Mouse (Mus musculus) kidney, adult 18-20 months (tissue): ENCODE measurements around the gene Klf4.

Experiments used
- DNase-seq: peaks from one replicate; pipeline ENCODE4 v3.0.0; 2021

The Klf4 gene

DNA sequence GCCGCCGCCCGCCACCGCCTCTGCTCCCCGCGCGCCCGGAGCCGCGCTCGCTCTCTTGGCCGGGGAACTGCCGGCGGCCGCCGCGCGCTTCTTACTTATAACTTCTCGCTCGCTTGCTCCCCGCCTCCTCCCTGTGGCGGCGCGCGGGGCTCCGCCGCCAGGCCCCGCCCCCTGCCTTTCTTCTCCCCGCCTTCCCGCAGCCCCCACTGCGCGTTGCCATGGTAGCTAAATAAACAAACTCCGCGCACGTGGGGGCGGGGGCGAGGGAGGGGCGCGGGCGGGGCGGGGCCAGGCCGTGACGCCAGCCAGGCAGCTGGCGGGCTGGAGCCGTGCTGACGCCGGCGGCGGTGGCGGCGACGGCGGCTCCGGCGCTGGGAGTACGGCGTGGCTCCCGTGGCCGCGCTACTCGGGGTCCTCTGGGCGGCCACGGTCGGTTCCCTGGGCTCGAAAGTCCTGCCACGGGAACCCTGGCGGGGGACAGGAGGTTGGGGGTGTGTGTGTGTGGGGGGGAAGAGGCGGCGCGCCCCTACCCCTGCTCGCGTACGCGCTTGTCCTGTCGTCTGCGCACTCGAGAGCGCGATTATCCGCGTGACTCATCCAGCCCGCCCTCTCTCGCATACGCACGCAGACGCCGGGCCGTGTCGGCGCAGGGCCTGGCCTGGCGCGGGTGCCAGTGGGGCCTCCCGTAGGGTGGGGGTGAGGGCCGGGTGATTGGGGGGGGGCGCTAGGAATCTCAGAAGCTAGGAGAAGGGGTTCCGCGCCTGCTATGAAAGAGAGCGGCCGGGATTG lies at the start of gene Klf4:
Gene Klf4, minus strand, starts transcription at position 60 of the 789 bp plus-strand sequence.
- peak; percentile 90 for DNase-seq

DNA sequence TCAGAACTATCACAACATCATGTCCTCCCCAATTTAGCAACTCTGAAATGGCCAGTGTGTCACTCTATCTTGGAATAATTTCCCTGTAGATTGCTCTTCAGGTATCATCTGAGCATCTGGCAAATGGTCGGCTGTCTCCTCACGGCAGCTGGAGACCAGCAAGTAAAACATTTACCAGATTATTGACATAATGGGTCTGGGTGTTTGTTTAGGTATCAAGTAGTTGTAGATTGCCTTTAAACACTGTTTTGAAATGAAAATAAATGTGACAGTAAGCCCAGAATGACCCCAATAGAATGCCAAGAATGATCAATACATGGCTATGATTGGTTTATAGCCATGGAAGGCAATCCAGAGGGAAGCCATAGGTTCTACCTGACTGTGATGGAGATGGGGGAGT lies 39.2 kb upstream of the Klf4 start:
- DNase-seq: no peak

DNA sequence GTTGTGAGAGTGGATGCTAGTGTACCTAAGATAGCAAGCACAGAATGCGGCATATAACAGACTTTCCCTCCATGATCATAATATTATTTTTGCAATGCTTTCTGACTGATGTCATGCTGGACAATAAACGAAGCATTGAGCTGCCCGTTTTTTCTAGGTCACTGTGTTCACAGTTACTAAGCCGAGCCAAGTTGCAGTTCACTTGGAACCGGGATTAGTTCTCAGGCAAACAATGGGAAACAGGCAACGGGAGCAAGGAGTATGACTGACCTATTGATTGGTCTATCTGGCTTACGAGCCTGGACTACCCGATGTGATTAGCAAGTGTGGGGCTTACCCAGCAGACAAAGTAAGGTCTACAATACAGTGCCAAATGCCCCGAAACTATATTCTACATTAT lies 35.7 kb upstream of the Klf4 start:
- no peak for DNase-seq

DNA sequence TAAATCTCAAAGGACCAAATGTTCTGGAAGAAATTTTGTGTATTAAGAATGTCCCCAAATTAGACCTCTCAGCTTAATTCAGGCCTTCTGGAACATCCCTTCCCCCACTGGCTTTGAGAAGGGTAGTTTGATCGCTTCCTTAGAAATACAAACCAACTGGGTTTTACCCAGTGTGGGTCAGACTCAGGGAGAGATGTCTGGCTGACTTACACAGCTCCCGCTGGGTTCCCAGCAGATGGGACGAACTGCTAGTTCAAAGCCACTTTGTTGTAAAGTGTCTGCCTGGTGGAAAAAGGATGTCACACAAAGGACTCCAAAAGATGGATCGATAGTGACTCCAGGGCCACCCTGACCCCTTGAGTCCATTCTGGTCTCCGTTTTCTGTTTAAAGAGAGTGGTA lies 35.3 kb upstream of the Klf4 start:
- DNase-seq: no peak

DNA sequence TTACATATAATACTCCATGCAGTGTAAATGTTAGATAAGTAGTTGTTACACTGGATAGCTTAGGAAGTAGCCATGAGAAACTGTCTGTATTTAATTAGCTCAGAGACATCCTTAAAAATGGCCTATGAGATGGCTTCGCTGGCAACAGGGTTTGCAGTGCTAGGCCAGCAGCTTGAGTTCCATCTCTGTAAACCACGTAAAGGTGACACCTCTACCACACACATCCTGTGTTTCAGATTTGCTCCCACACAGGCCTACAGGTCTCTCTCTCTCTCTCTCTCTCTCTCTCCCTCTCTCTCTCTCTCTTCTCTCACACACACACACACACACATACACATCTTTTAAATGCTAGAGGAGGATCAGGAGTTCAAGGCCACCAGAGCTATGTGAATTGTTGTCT lies 32.1 kb upstream of the Klf4 start:
- DNase-seq: no peak

DNA sequence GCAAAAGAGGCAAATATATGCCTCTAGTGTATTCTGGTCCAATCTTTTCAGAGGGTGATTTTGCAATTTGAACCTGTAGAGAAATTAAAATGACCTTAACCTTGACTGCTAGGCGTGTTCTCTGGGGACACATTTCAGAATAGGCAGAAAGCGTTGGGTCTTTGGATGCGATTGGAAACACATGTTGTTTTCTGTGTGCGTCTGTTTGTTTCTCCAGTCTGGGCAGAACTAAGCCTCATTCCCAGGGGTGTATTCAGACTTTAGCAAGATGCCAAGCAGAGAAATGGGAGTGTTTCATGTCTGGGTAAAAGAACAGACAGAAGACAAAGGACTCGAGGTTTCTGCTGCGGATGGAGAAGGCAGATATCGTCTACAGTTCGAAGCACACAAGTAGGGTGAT lies 30.8 kb upstream of the Klf4 start:
- DNase-seq: no peak

DNA sequence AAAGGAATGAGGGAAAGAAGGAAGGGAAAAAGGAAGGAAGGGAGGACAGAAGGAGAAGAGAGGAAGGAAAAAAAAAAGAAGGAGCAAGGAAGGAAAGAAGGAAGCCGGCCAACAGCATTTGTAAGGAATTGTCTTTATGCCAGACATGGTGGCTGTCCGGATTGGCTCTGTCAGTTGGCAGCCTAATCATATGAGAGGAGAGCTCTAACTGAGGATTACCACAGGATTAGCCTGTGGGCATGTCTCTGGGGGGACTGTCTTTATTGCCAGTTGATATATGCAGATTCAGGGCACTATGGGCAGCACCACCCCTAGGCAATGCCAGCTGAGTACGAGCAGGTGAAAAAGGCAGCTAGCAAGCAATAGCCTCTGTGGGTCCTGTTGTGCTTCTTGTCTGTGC lies 29.8 kb upstream of the Klf4 start:
- no peak for DNase-seq

DNA sequence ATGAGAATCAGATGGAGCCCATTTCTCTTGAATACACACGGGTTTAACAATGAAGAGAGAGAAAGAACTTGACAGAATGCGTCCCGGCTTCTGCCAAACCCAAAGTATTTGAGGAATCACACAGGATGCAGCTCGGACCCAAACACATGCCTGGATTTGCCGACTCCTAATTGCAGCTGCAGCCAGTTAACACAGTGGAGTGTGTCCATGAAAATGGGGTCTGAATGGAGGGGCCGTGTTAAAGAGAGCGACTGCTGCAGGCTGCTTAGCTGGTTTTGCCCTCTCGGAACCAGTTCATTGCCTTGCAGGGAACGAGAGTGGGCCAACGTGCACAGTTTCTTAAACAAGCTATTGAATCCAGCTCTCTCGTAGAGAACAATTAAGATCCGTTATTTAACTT lies 14.6 kb upstream of the Klf4 start:
- DNase-seq: no peak

DNA sequence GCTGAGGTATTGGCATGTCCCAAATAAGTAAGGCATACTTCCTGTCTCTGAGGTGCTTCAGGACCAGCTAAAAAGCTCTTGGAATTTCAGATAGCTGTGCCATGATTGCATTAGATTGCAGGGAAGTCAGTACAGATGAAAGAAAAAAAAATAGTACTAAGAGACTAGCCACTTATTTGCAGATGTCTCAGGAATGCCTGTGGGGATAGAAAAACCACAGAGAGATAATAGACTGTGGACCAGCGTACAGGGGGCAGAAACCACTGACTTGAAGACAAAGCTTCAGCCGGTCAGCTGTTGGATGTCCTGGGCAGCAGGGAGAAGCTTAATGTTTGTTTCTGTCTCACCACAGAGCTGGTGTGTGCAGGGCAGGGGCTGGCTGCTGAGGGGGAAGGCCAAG lies 10.5 kb upstream of the Klf4 start:
- no peak for DNase-seq

DNA sequence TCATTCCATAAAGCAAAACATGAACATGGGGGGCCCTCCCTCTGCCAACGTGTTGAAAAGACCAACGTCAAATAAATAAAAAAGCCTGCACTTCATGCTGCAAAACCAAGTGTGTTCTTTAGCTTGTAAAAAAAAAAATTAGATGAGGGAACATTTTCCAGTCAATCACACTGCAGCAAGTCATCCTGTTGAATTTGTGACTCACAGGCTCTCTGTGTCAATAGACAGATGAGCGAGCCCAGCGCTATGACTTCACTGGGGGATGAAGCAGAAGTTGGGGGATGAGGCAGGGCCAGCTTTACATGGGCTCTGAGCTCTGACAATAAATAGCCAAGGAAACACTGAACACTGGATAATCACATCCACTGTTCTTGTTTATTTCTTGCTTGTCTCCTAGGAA lies 9.4 kb upstream of the Klf4 start:
- DNase-seq: no peak

DNA sequence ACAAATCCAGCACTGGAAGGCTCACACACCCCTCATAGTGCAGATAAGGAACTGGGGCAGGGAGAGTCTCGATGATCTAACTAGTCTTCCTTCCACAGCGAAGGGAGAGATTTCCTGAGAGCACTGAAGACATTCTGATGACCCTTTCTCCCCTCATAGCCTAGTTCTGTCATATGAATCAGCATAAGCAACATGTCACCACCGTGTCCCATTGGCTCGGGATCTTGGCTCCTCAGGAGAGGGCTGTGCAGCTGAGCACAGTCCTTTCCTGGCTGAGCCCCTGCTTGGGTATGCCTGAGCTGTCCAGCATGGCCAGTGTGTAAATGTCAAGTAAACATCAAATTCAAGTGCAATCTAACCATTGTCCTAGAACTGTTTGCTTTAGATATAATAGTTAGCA lies 9.0 kb upstream of the Klf4 start:
- DNase-seq: no peak

DNA sequence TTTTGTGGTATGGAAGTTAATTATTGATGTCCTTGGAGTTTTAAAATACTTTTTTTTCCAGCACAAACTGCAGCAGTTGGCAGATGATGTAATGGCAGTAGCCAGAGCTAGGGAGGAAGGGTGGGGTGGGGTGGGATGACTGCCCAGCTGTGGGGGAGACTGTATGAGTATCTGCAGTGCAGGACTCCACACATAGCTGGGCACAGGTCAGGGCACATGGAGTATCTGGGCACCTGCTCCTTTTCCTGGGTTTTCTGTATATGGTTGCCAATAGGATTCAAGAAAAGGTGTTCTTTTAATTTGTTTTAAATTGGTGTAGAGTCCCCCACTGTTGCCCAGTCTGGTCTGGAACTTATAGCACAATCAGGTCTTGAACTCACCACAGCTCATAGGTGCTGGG lies 2.7 kb upstream of the Klf4 start:
- DNase-seq: no peak

DNA sequence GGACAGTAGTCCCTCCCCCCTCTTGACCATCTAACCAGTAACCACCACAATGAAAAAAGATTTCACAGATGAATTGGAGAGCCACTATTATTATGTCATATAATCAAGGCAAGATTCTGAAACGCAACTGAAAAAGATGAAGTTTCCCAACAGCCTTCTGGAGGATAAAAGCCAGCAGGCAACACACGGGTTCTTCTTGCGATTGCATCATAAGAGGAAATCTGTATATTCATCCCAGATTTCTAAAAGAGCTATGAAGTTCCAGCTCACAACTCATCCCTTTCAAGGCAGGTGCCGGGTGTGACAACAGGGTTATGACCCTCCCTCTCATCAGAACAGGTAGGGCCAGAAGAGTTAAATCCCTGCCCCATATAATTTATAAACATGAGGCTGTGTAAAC lies 2.2 kb upstream of the Klf4 start:
- no peak for DNase-seq

DNA sequence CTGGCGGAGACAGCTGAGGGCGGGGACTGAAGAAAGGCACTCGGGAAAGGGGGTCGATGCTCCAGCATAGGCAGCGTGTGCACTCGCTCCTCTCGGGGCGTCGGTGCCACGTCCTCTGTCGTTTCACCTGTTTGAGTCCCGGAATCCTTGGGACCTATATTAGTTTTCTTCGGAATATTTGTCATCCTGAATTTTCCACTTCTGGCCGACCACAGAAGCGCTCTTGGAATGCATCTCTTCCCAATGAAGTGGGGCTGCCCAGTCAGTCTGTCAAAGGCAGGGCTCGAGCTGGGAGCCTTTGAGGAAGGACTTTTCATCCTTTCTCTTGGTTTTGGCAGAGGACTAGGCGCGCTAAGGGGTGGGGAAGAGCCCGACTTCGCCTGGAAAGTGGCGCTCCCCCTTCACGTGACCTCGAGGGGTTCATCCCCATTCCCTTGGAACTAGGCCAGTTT lies 1.6 kb upstream of the Klf4 start:
- peak; percentile 28 for DNase-seq

DNA sequence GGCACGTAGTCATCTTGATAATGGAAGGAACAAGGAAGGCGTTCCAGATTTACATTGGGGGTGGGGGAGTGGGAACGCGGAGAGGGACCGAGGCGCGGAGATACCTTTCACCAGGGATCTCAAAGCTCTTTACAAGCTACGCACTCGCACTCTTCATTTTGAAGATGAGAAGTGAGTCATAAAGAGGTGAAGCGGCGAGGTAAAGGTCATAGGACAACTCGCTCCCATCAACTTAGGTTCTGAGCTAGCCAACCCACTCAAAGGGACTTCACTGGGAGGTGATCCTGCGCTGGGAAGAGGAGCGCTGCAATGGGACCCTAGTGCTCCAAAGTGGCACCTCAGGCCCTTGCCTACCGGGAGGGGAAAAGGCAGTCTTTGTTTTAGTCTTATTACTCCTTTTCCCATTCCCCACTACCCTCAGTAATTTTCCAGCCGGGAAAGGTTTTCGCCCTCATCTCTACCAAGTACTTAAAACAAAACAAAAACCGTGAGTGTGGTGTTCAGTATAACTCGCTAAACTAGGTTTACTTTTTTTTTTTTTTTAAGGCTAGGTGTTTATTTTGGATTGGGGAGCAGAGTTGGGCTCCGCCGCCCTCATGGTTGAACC lies 1.0 kb upstream of the Klf4 start:
- no peak for DNase-seq

DNA sequence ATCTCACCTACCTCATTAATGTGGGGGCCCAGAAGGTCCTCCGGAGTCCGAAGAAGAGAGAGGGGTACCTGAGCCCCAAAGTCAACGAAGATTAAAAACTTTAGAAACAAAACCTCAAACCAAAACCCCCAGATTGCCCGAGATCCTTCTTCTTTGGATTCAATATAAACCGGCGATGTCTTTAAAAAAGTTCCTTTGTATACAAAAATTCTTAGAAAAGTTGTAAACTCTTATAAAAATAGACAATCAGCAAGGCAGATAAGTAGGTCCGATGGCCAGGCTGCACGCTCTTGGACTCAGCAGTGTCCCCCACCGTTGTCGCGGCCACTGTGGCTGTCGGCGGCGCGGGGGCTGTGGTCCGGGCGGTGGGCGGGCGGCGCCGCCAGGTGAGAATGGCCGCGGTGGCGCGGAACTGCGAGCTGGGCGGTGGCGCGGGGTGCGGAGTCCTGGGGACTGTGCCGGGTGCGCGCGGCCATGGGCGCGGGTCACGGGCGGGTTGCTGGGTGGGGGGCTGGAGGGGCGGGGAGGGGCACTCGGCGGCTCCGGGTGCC lies 335 bp downstream of the Klf4 start:
- DNase-seq: no peak

DNA sequence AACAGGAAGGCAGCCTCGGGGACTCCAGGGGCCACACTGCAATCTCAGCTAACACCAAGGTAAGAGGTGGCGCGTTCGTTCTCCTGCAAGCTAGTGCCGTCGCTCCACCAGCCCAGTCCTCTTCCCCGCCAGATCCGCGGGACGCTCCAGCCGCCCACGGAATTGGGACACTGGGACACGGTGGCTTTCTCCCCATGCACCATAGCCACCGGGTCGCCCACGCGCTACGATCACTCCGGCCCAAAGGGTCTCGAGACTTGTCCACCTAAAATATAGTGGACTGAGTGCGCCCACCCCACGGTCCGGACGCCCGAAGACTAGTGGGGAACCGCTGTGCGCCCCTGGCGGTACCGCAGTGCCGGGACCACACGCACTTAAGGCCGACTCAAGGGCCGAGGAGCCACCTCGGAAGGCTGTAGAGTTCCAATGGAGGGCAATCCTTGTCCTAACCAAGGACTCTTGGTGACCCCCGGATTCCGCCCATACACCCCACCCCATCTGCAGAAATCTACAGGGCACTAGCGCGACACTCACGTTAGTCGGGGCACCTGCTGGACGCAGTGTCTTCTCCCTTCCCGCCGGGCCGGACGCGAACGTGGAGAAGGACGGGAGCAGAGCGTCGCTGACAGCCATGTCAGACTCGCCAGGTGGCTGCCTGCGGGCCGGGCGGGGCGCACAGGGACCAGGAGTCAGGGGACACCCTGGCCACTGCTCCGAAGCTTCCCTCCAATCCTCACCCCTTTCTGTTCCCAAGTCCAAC lies 990 bp downstream of the Klf4 start:
- DNase-seq: peak; percentile 67

DNA sequence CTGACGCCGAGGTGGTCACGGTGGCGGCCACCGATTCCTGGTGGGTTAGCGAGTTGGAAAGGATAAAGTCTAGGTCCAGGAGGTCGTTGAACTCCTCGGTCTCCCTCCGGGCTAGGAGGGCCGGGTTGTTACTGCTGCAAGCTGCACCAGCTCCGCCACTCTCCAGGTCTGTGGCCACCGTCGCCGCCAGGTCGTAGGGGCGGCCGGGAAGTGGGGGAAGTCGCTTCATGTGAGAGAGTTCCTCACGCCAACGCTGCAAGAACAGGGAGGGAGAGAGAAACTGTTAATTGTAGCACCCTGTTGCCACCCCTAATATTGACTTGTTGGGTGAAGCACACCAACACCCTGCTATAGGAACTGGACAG lies 1.6 kb downstream of the Klf4 start:
- peak; percentile 53 for DNase-seq

DNA sequence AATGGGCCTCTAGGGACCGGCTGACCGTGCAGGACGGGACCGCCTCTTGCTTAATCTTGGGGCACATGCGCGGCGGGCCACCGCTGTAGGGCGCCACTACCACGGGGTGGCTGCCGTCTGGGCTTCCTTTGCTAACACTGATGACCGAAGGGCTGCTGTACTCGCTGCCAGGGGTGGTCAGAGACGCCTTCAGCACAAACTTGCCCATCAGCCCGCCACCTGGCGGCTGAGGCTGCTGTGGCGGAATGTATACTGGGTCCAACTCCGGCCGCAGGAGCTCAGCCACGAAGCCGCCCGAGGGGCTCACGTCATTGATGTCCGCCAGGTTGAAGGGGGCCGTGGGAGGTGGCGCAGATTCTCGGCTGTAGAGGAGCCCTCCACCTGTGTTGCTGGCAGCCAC lies 2.0 kb downstream of the Klf4 start:
- peak; percentile 85 for DNase-seq

DNA sequence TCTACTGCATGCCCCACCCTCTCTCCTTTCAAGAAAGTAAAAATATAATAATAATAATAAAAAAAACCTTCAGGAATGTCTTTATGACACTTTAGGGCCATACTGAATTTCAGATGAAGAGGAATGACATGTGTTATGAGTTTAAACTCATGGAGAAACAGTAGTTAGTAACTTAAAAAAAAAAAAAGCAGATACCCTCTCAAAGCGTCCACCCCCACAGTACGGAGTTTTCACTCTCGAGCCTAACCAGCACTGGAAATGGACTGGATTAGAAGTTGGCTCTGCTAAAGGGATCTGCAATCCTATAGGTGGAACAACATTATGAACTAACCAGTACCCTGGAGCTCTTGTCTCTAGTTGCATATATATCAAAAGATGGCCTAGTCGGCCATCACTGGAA lies 3.9 kb downstream of the Klf4 start:
- no peak for DNase-seq

DNA sequence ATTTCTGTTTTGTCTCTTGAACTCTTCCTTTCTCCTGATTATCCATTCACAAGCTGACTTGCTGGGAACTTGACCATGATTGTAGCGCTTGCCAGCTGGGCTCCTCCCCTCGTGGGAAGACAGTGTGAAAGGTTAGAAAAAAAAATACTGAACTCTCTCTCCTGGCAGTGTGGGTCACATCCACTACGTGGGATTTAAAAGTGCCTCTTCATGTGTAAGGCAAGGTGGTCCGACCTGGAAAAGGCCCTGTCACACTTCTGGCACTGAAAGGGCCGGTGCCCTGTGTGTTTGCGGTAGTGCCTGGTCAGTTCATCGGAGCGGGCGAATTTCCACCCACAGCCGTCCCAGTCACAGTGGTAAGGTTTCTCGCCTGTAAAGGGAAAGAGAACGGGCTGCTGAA lies 4.3 kb downstream of the Klf4 start:
- no peak for DNase-seq

DNA sequence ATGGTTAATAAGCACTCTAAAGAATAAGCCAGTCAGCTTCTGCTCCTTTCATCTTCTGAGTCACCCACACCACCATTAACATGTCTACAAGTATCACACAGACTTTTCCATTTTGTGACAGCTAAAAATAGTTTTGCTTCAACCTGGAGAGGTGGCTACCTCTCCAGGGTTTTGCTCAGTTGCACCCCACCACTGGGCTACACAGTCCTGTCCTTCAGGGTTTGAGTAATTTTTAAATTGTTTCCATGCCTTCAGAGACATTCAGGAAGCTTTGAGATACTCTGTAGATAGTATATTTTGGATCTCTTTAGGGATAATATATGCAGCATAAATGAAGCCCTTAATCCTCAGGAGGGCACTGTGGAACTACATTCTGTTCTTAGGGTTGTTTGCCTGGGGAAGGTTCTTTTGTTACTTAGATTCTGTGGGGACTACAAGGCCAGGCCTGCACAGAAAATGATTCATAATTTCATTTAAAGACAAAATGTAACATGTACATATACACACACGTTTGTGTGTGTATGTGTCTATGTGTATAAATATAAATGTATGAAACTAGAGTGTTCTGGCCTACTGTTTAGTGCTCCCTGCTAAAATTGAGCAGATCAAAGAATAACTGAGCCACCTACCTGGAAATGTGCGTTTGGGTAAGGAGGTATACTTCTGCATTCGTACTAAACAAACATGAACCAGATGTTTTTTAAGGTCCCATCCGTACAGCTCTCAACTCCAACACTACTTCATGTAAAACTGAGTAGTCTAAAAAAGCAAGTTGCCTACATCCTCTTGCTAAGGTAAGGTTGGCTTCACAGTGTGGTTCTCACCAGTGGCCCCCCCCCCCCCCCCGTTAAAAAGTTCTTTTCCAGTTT lies 5.8 kb downstream of the Klf4 start:
- DNase-seq: no peak

DNA sequence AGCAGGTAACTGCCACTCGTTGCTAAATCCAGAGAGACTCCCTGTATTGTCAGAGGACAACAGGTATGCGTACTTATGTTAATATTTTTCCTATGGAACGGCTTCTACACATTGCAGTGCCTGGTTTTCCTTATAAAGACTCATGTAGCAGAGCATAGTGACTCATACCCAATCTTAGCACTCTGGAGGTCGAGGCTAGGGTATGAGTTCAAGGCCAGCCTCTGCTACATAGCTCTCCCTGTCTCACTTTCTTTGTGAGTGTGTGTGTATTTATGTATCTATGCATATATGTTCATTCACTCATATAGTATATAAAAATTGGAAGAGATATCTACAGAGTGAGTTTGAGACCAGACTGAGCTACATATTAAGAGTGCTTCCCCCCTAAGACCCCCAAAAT lies 8.3 kb downstream of the Klf4 start:
- no peak for DNase-seq
